Mouse (Mus musculus): ENCODE data around the gene Mettl21a. TPM values are rescaled to one million over a fixed set of nuclear protein-coding genes. Genes with fewer than 3 reads are reported as not detected.
A peak's percentile ranks its signal among the peaks of the same experiment; 100 is the strongest.
"Not testable (repeated sequence)": the region's sequence is repeated elsewhere in the genome, so short reads cannot be mapped to it uniquely, and the experiment has no call there.

Mettl21a gene
- 18.7 and 23.0 TPM in 2 replicates for polyA plus RNA-seq (2015; fragmentation: Nextera tagmentation; extraction: Ambion mirVana)

DNA sequence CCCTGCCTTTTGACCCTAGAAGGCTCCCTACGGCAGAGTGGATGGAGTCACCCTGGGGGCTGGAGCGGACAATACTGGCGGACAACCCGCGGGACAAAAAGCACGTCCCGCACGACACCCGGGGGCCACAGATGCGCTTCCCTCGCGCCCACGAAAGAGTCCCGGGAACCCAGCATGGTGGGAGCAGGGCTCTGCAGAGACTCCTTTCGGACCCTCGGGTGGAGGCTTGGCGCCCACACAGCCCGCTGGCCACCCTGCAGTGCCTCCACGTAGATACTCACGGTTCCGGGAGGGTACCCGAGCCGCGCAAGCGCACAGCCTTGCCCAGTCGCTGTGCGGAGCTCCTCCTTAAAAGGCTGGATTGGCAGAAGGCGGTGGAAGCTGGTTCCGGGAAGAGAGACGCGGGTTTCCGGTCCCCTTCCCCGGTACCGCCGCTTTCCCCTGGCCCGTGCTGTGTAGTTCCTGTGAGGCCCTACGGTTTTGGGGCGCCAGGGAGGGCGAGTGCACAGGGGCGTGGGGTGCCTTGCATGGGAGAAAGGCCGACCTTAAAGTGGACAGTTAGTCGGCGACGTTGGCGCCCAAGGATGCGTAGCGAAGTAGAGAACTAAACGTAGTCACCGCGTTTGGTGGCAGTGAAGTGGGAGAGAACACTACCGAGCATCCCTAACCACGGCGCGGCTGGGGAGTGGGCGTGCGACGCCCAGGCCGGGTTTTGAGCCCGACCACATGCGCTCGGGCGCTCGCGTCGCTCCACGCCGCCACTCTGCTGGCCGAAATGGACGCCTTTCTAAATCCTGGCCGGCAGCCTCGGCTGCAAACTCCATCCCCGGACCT, at the start of gene Mettl21a:
Gene Mettl21a, minus strand, starts transcription at position 362 of the 834 bp plus-strand sequence.
- peak within 1 kb of the TSS; percentile 80 for H3K4me3 ChIP-seq
- no peaks in the 10 kb centered on the region for H3K27me3 ChIP-seq
- peak within 1 kb of the TSS; percentile 99 for H3K27ac ChIP-seq
- WGBS, result under 1% methylated on average over 72 of the region's 72 CpGs
- peaks cover 16% of the 10 kb centered on the region for H3K36me3 ChIP-seq
- peak within 1 kb of the TSS; percentile 68 for H3K4me2 ChIP-seq
- H3K9me3 ChIP-seq, result no peaks in the 10 kb centered on the region
- peaks cover 28% of the 10 kb centered on the region for H3K4me1 ChIP-seq
- peak; percentile 93 for ATAC-seq (ENCODE audit: insufficient number of reproducible peaks, insufficient read depth, low FRiP score, low TSS enrichment, low read depth)
- peak within 1 kb of the TSS; percentile 94 for H3K9ac ChIP-seq

DNA sequence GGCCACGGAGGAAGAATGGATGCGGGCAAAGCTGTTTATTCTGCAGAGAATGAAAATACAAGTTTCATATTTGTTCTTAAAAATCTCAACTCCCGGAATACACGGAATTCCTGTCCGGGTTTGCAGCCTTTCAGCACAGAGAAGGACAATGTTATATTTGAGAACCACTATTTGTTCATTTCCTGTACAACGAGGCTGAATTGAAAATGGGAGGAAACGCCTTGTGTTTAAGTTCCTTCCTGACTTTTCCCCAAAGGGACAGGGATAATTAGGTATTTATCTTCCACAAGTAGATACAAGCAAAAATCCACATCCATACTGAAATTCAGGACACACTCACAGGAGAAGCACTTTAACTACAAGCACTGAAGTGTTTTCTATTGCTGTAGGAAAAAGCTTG, 41.8 kb upstream of the Mettl21a start:
- H3K9me3 ChIP-seq, result no peaks in the 10 kb centered on the region
- WGBS, result 39% methylated on average over 7 of the region's 7 CpGs
- no peak overlapping the region for H3K4me3 ChIP-seq
- H3K4me2 ChIP-seq, result no peak overlapping the region
- H3K27me3 ChIP-seq, result no peaks in the 10 kb centered on the region
- no peak overlapping the region for H3K27ac ChIP-seq
- H3K9ac ChIP-seq, result no peak overlapping the region
- H3K36me3 ChIP-seq, result no peaks in the 10 kb centered on the region
- no peak for ATAC-seq (ENCODE audit: insufficient number of reproducible peaks, insufficient read depth, low FRiP score, low TSS enrichment, low read depth)
- H3K4me1 ChIP-seq, result no peaks in the 10 kb centered on the region

DNA sequence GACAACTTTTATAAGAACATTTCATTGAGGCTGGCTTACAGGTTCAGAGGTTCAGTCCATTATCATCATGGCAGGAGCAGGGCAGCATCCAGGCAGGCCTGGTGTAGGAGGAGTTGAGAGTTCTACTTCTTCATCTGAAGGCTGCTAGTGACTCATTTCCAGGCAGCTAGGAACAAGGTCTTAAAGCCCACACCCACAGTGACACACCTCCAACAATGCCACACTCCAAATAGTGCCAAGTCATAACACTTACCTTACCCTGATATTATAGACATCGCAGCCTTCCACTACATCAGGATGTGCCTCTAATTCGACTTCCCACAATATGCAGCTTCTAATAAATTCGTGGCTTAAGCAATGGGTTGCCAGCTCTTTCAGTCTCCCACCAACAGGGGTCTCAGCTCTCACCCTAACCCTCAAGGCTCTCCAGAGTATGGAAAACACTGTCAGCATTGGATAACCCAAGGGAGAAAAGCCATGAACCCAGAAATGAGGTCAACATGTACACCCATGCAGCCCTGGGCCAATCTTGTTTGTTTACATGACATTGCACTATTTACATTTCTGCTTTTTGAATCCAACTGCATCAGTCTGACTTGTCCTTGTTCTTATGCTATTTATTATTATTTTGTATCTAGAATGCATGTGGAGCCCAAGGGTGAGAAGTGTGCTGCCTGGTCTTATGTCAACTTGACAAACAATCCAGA, 39.5 kb upstream of the Mettl21a start:
- WGBS, result 84% methylated on average over 3 of the region's 3 CpGs
- no peaks in the 10 kb centered on the region for H3K36me3 ChIP-seq
- no peak for ATAC-seq (ENCODE audit: insufficient number of reproducible peaks, insufficient read depth, low FRiP score, low TSS enrichment, low read depth)
- H3K27me3 ChIP-seq, result no peaks in the 10 kb centered on the region
- no peak overlapping the region for H3K4me2 ChIP-seq
- H3K4me1 ChIP-seq, result 0 out of 2 replicates have a peak, but pooled peaks cover 6% of the 10 kb centered on the region
- no peak overlapping the region for H3K4me3 ChIP-seq
- no peak overlapping the region for H3K27ac ChIP-seq
- H3K9ac ChIP-seq, result no peak overlapping the region
- no peaks in the 10 kb centered on the region for H3K9me3 ChIP-seq

DNA sequence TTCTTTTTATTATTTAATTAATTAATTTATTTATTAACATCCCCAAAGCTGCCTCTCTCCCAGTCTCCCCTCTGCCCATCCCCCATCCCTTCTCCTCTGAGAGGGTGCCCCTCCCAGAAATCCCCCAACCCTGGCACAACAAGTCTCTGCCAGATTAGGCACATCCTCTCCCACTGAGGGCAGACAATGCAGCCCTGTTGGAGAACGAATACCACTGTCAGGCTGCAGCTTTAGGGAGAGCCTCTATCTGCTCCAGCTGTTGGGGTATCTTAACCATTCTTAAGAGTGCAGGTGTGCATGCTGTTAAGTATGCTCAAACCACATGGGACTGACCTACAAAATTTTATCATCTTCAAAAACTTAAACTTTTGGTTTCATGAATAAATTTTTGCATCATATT, 38.4 kb upstream of the Mettl21a start:
- H3K4me2 ChIP-seq, result no peak overlapping the region
- H3K9ac ChIP-seq, result no peak overlapping the region
- H3K36me3 ChIP-seq, result no peaks in the 10 kb centered on the region
- WGBS, result 9% methylated on average over 1 of the region's 1 CpGs
- no peak overlapping the region for H3K27ac ChIP-seq
- no peak overlapping the region for H3K4me3 ChIP-seq
- no peak for ATAC-seq (ENCODE audit: insufficient number of reproducible peaks, insufficient read depth, low FRiP score, low TSS enrichment, low read depth)
- H3K4me1 ChIP-seq, result 0 out of 2 replicates have a peak, but pooled peaks cover 6% of the 10 kb centered on the region
- no peaks in the 10 kb centered on the region for H3K9me3 ChIP-seq
- H3K27me3 ChIP-seq, result no peaks in the 10 kb centered on the region

DNA sequence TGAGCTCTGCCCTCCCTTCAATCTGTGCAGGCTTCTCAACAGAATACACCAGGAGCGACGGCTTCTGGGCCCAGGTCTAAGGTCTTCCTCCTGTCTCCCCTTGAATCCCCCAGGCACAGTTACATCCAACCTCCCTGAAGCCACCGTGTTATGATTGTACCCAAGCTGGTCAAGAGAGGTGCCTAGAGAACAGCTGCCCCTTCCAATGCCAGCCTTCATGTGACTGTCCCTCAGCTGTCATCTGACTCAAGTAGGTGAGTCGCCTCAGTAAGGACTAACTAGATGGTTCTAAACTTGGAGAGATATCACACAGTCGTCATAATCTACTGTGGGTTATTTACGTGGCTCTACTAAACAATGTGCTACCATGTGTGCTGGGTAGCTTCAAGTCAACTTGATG, 36.7 kb upstream of the Mettl21a start:
- 92% methylated on average over 6 of the region's 6 CpGs for WGBS
- no peak overlapping the region for H3K4me3 ChIP-seq
- 0 out of 2 replicates have a peak, but pooled peaks cover 6% of the 10 kb centered on the region for H3K4me1 ChIP-seq
- H3K4me2 ChIP-seq, result no peak overlapping the region
- H3K9me3 ChIP-seq, result no peaks in the 10 kb centered on the region
- no peak overlapping the region for H3K27ac ChIP-seq
- no peaks in the 10 kb centered on the region for H3K27me3 ChIP-seq
- H3K36me3 ChIP-seq, result no peaks in the 10 kb centered on the region
- H3K9ac ChIP-seq, result no peak overlapping the region
- no peak for ATAC-seq (ENCODE audit: insufficient number of reproducible peaks, insufficient read depth, low FRiP score, low TSS enrichment, low read depth)

DNA sequence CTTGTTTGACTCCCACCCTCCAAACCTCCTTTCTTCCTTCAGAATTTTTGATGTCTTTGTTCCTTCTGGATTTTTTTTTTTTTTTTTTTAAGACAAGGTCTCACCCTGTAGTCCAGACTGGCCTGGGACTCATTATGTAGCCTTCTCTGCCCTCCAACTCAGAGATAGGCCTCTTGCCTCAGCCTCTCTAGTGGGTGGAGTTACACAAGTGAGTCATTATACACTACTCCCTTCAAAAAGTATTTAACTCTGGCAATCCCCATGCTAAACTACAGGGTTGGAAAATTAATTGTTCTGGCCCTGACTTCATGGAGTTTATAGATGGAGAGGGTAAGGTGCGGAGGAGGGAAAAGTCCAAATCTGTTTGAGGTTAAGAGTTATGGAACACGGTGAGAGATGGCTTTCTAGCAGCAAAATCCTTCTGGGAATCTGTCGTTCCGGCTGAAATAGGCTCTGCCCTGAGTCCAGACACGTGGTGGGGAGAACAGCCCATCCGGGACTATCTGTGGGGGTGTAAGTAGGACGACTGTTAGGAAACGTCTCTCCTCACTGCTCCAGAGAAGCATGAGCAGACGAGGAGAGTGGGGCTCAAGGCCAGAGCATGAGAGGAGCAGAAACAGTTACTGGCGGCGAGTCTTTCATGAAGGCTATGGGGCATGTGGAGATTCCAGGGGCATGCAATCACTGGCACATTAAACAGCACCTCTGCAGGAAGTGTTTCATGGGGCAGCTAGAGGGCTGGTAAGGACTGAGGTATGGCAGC, 32.5 kb upstream of the Mettl21a start:
- H3K36me3 ChIP-seq, result no peaks in the 10 kb centered on the region
- 0 out of 2 replicates have a peak, but pooled peaks cover 6% of the 10 kb centered on the region for H3K4me1 ChIP-seq
- H3K4me3 ChIP-seq, result no peak overlapping the region
- 71% methylated on average over 11 of the region's 11 CpGs for WGBS
- H3K27me3 ChIP-seq, result no peaks in the 10 kb centered on the region
- H3K4me2 ChIP-seq, result no peak overlapping the region
- H3K27ac ChIP-seq, result no peak overlapping the region
- ATAC-seq (ENCODE audit: insufficient number of reproducible peaks, insufficient read depth, low FRiP score, low TSS enrichment, low read depth), result no peak
- H3K9me3 ChIP-seq, result no peaks in the 10 kb centered on the region
- H3K9ac ChIP-seq, result no peak overlapping the region

DNA sequence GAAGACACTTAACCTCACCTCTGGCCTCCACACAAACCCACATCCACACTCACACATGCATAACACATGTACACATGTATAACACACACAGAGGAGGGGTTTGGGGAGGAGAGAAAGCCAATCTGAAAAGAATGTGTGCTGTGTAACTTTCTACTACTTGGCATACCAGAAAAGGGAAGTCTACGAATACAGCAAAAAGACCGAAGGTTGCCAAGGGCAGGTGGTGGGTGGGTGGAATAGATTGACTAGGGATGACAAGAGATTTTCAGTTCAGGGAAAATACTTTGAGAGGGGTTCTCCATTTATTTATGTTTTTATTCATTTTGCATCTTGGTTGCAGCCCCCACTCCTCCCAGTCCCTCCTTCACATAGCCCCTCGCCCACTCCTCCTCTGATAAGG, 27.5 kb upstream of the Mettl21a start:
- WGBS, result 90% methylated on average over 3 of the region's 3 CpGs
- H3K4me3 ChIP-seq, result no peak overlapping the region
- H3K27me3 ChIP-seq, result no peaks in the 10 kb centered on the region
- no peak overlapping the region for H3K9ac ChIP-seq
- H3K27ac ChIP-seq, result no peak overlapping the region
- no peak overlapping the region for H3K4me2 ChIP-seq
- ATAC-seq (ENCODE audit: insufficient number of reproducible peaks, insufficient read depth, low FRiP score, low TSS enrichment, low read depth), result no peak
- H3K36me3 ChIP-seq, result no peaks in the 10 kb centered on the region
- no peaks in the 10 kb centered on the region for H3K4me1 ChIP-seq
- H3K9me3 ChIP-seq, result no peaks in the 10 kb centered on the region

DNA sequence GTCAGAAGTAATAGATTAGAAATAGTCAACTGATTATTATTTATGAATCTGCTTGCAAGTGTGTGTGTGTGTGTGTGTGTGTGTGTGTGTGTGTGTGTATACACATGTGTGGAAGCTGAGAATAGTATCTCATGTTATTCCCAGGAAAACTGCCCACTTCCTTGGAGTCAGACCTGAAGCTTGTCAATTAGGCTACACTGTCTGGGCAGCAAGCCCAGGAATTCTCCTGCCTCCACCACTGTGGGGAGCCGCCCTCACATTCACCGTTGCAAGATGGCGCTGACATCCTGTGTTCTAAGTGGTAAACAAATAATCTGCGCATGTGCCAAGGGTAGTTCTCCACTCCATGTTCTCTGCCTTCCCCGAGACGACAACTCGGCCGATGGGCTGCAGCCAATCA, 25.5 kb upstream of the Mettl21a start:
- not testable (repeated sequence) for H3K4me1 ChIP-seq; ATAC-seq (ENCODE audit: insufficient number of reproducible peaks, insufficient read depth, low FRiP score, low TSS enrichment, low read depth); H3K36me3 ChIP-seq; H3K9ac ChIP-seq; H3K4me3 ChIP-seq; H3K27ac ChIP-seq; H3K9me3 ChIP-seq; H3K4me2 ChIP-seq; H3K27me3 ChIP-seq
- WGBS, result 95% methylated on average over 8 of the region's 8 CpGs

DNA sequence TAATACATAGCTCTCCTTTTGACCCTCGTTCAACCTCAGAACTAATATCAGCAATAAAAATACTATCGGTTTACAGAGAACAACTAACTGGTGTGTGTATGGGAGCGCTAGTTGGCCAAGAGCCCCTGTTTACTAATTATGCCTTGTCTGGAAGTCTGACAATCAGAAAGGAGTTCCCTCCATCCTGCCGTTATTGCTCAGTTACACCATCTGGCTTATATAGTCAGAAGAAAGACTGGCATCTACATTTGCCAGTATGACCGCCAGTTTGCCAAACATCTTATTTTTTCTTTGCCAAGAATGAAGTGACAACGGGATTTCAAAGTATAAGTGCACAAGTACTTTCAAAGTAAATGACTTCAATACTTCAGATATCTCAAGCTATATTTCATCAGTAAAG, 24.0 kb upstream of the Mettl21a start:
- Histone ChIP-seq H3K4me2 (no peak overlapping the region), H3K4me3 (no peak overlapping the region), H3K27me3 (no peaks in the 10 kb centered on the region), H3K36me3 (no peaks in the 10 kb centered on the region), H3K9ac (no peak overlapping the region), H3K9me3 (no peaks in the 10 kb centered on the region), H3K27ac (no peak overlapping the region), H3K4me1 (no peaks in the 10 kb centered on the region)
- ATAC-seq (ENCODE audit: insufficient number of reproducible peaks, insufficient read depth, low FRiP score, low TSS enrichment, low read depth), result no peak
- WGBS, result 84% methylated on average over 6 of the region's 6 CpGs

DNA sequence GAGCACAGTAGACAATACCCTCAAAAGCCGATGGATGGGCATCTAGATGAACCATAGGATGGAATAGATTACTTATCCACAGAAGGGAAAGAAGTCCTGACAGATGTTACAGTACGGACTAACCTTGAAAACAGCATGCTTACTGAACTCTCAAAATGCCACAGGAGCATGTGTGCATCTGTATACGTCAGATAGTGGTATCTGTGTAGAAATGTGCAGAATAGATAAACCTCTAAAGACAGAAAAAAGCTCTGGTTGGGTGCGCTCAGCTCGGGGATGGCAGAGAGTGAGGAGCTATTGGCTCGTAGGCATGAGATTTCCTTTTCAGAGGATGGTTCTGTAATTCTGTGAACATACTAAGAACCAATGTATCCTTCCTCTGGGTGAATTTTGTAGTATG, 22.2 kb upstream of the Mettl21a start:
- Histone ChIP-seq H3K27me3 (no peaks in the 10 kb centered on the region), H3K9me3 (no peaks in the 10 kb centered on the region), H3K27ac (no peak overlapping the region), H3K36me3 (no peaks in the 10 kb centered on the region), H3K4me3 (no peak overlapping the region), H3K9ac (no peak overlapping the region), H3K4me1 (no peaks in the 10 kb centered on the region), H3K4me2 (no peak overlapping the region)
- no peak for ATAC-seq (ENCODE audit: insufficient number of reproducible peaks, insufficient read depth, low FRiP score, low TSS enrichment, low read depth)
- 93% methylated on average over 6 of the region's 6 CpGs for WGBS

DNA sequence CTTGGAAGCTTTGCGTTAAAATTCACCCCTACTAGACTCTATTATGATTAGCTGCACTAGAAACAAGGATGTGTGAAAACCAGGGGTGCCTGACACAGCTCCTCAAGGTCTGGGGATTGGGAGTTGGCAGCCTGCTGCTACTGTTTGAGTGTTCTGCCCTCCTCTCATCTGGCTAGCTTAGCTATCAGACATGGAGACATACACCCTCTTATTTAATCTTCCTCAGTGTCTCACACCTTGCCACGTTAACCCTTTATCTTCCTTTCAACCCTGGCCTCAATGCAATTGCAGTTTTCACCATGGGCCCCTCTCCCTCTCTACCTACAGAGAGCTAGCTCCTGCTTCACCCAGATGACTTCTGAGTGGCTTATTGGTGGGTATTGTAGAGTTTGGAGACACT, 18.6 kb upstream of the Mettl21a start:
- Histone ChIP-seq H3K9ac (no peak overlapping the region), H3K4me3 (no peak overlapping the region), H3K4me1 (no peaks in the 10 kb centered on the region), H3K27me3 (no peaks in the 10 kb centered on the region), H3K36me3 (no peaks in the 10 kb centered on the region), H3K27ac (no peak overlapping the region), H3K4me2 (no peak overlapping the region), H3K9me3 (no peaks in the 10 kb centered on the region)
- WGBS, result 69% methylated on average over 2 of the region's 2 CpGs
- ATAC-seq (ENCODE audit: insufficient number of reproducible peaks, insufficient read depth, low FRiP score, low TSS enrichment, low read depth), result no peak

Data from embryonic facial prominence, embryonic 13.5 days (tissue).